Mouse (Mus musculus): ENCODE data around the gene Cox14.

- no peak for TF ChIP-seq CTCF (IDR thresholded peaks at IDR 0.05; ENCODE audit: control insufficient read depth, insufficient read depth, low read length)
- TF ChIP-seq POLR2A (IDR thresholded peaks at IDR 0.05; ENCODE audit: borderline replicate concordance, control insufficient read depth, low read depth, low read length) = no peak
Measured at GRCm38 (mm10) chr15:99771601-99772276, 46.3 kb downstream of the Cox14 start.

Measured in bone marrow, adult 2 months (tissue).